Mouse (Mus musculus): ENCODE results near the gene Zswim3.

DNA sequence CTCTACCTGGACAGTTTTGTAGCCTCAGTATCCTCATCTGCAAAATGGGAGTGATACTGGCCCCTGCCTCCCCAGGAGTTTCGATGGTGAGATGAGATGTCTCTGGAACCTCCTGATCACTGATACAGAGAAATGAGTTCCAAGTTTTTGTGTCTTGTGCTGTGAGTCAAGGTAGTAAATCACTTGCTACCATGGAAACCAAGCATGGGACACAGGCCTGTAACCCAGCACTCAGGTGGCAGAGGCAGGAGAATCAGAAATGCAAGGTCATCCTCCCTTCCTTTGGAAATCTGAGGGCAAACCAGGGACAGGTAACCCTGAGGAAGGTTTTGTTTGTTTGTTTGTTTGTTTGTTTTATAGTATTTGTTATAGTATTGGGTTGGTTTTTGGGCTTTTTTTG is 24.2 kb downstream of the Zswim3 start:
- no peak for TF ChIP-seq POLR2A (IDR thresholded peaks at IDR 0.05; ENCODE audit: borderline replicate concordance, extremely low read depth, insufficient read depth, insufficient read length, poor library complexity, severe bottlenecking)
- no peak for TF ChIP-seq CTCF (IDR thresholded peaks at IDR 0.05; ENCODE audit: borderline replicate concordance, extremely low read depth, insufficient read depth, insufficient read length)

Data from brain, embryonic 14.5 days (tissue).